Mouse (Mus musculus) brown adipose tissue, adult 24 weeks (tissue): Measurements from ENCODE around the gene Pgpep1. TPM values are rescaled to one million over a fixed set of nuclear protein-coding genes. Genes with fewer than 3 reads are reported as not detected.
A peak's percentile ranks its signal among the peaks of the same experiment; 100 is the strongest.

Experiments used
- H3K27ac ChIP-seq: fragments of 200-500 bp; replicated peaks from 2 replicates; pipeline ENCODE4 v1.5.1; 2012; ENCODE audit warnings: low read depth, mild to moderate bottlenecking, low read length
- H3K4me1 ChIP-seq: fragments of 200-500 bp; 2 replicates; pipeline ENCODE4 v1.6.1; 2012; ENCODE audit warnings: low read length, mixed read lengths; ENCODE audit not compliant: control insufficient read depth, insufficient read depth, insufficient read length
- H3K4me3 ChIP-seq: fragments of 200-500 bp; 2 replicates; pipeline ENCODE4 v1.5.1; 2012; ENCODE audit warnings: low read depth, mild to moderate bottlenecking, low read length, moderate library complexity; ENCODE audit not compliant: insufficient read depth
- polyA plus RNA-seq: library from polyadenylated mRNA; stranded (reverse); fragments of >200 nt; gene quantifications from 2 replicates; pipeline ENCODE4 v1.2.4, GENCODE M21; 2012; ENCODE audit not compliant: missing spikeins, insufficient read depth, insufficient read length

The Pgpep1 gene
- polyA plus RNA-seq, 1 experiment: 37.7 TPM

DNA sequence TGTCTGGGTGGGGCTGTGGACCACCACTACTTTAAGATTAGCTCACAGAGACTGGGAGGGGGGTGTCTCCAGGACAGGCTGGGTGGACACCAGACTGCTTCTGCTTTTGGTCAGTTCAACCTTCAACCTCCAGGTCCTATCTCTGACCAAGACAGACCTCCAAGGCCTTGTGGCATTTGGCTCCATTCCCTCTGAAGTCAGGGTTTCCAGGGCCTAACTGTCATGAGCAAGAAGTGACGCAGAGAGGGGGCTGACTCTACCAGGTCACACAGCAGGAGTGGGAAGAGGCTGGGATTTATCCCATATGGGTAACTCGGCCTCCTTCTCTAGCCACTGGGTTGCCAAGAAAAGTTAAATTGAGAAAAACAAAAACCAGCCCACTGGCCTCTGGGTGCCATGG, 2.4 kb downstream of the Pgpep1 start:
- H3K27ac ChIP-seq: no peak overlapping the region
- 0 out of 2 replicates have a peak, but pooled peaks cover 6% of the 10 kb centered on the region for H3K4me1 ChIP-seq
- no peak overlapping the region for H3K4me3 ChIP-seq

DNA sequence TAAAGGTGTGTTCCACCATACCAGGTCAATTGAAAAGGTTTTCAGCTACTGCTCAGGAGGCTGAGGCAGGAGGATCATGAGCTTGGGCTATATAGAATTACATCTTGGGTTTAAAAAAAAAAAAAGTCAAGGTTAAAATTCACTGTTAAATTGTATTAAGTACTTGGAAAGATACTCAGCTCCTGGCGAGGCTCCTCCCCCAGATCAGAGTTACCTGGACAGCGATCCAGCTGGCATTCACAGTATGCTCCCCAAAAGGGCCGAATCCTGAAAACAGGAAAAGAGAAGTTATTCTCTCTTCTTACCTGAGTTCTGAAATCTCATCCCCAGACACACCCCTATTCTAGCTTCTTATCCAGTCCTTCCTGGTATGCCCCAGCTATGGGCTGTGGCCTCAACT, 3.0 kb downstream of the Pgpep1 start:
- H3K27ac ChIP-seq: no peak overlapping the region
- 0 out of 2 replicates have a peak, but pooled peaks cover 6% of the 10 kb centered on the region for H3K4me1 ChIP-seq
- no peak overlapping the region for H3K4me3 ChIP-seq

DNA sequence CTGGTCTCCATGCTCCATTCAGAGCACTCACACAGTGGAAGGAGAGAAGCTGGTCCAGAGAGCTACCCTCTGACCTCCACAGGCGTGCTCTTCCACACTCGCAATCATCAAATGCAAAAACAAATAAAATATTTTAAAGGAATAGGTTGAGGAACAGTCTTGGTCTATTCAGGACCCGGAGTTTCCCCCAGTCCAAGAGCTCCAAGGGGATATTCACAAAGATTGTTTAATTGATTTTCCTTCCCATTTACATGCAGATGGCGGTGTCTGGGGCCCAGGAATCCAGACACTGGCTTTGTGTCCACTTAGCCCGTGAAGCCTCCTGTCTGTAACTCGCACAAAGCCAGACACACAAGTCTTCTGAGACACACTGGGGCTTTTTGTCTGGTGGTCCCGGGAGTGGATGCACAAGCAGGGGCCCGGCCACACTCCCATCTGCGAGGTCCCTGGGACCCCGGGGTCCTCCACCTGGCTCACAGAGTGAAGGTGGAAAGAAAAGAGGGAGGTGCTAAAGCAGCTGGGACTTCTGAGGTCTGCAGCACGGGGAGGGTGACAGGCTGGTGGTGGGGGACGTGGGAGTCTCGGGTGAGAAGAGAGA, 3.9 kb downstream of the Pgpep1 start:
- Histone ChIP-seq H3K4me1 (0 out of 2 replicates have a peak, but pooled peaks cover 6% of the 10 kb centered on the region), H3K4me3 (no peak overlapping the region), H3K27ac (no peak overlapping the region)

DNA sequence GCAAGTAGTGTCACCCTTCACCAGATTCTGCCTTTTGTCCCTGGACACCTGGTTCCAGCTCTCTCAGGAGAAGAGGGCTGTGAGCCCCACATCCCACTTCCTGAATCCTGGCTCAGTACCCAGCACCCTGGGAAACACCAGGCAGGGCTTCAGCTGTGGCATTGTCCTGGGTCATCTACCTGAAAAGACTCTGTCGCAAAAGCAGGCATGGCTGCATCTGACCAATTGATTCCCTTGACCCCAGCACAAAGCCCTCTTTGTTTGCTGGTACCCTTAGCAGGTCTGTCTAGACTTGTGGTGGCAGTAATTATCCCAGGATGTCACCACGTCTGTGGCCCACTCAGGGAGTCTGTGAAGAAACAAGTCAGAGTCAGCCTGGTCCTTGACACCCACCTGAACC, 4.7 kb downstream of the Pgpep1 start:
- Histone ChIP-seq H3K4me1 (0 out of 2 replicates have a peak, but pooled peaks cover 6% of the 10 kb centered on the region), H3K4me3 (no peak overlapping the region), H3K27ac (no peak overlapping the region)

DNA sequence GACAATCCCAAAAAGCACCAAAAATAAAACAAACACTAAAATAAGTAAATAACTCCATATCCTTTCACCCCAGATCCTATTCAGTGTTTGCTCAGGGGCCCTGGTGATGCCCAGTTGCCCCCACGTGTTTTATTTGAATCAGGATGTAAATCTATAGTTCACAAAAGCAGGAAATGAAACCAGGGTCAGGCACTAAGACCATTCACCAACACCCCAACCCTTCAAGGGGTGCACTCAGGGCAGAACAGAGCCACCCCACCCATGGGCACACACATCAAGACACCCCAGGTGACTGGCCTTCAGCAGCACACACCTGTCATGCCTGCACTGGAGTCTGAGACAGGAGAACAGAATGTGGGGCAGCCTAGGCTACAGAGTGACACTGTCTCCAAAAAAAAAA, 6.1 kb downstream of the Pgpep1 start:
- Histone ChIP-seq H3K27ac (no peak overlapping the region), H3K4me3 (no peak overlapping the region), H3K4me1 (peaks cover 12% of the 10 kb centered on the region)

DNA sequence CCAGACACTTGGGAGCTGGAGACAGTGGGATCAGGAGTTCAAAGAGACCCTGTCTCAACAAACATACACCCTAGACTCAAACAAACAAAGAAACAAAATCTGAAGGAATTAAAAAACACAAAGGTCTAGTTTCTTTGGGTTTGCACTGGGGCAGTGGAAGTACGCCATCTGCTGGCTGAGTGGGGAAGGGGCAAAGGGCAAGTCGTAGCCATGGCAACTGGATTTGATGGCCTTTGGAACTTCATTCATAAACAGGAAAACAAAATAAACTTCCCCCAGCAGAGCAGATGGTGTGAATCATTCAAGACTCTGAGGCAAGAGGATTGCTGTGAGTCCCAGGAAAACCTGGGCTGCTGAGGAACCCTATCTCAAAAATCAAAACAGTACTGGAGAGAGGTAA, 7.0 kb downstream of the Pgpep1 start:
- no peak overlapping the region for H3K4me3 ChIP-seq
- no peak overlapping the region for H3K27ac ChIP-seq
- peaks cover 15% of the 10 kb centered on the region for H3K4me1 ChIP-seq

DNA sequence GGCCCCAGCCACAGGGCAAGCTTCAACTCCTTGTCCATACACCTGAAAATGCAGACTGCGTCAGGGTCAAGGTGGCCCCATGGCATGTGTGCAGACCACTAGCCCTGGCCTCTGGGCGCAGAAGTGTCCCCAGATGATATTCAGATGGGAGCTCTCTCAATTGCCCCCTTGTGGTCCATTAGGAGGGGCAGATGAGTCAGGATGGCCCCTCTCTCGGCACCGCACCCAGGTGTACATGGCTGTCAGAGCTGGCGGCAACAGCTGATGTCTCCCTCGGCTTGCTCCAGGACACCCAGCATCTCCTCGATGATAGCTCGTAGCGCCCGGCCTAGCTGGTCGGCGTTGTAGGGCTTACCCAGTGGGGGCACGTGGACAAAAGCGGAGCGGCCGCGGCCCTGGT, 9.8 kb downstream of the Pgpep1 start:
- Histone ChIP-seq H3K4me1 (peaks cover 40% of the 10 kb centered on the region), H3K27ac (no peak overlapping the region), H3K4me3 (no peak overlapping the region)

DNA sequence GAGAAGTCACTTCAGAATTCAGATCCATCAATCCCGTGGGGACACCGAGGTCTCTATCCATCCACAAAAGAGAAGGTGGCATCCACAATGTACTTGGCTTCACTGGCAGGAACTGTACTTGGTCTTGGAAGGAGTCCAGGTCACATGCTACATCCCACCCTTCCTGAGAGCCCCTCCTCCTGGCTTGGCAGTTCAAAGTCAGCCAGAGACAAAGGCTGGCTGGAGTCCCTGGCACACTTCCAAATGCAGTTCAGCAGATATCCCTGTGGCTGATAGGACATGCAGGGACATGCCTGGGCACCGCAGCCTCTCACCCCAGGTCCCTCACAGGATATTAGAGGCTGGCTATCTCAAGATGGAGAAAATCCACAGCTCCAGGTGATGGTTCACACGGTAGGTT, 10.9 kb downstream of the Pgpep1 start:
- Histone ChIP-seq H3K4me3 (no peak overlapping the region), H3K27ac (peak overlapping the region; percentile 94), H3K4me1 (peaks cover 40% of the 10 kb centered on the region)

DNA sequence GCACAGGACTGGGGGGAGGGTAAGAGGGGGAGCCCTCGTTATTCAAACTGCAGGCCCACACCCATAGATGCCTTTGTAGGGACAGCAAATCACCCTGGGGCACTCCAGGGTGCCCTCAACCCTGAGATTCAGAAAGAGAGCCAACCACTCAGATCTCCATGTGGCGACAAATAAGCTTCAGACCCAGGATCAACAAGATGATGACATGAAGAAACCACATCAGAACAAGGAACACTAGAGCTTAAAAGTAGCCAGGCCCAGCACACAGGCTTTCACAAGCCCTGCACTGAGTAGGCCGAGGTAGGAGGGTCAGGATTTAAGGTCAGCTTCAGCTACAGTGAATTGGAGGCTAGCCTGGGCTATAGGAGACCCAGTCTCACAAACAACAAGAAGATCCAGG, 11.3 kb downstream of the Pgpep1 start:
- H3K27ac ChIP-seq: peak overlapping the region; percentile 94
- peaks cover 40% of the 10 kb centered on the region for H3K4me1 ChIP-seq
- H3K4me3 ChIP-seq: no peak overlapping the region

DNA sequence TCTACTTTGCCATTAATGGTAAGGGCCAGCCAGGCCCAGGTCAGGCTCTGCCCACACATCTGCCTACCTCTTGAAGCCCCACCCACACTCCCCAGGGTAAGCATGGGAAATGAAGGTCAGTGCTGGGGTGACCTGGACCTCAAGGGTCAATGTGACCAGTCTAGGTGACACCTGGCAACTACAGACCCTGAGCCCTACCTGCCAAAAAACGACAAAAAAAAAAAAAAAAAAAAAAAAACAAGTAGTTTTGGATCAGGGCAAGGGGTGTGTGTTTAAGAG, 12.1 kb downstream of the Pgpep1 start:
- H3K4me1 ChIP-seq: peaks cover 40% of the 10 kb centered on the region

DNA sequence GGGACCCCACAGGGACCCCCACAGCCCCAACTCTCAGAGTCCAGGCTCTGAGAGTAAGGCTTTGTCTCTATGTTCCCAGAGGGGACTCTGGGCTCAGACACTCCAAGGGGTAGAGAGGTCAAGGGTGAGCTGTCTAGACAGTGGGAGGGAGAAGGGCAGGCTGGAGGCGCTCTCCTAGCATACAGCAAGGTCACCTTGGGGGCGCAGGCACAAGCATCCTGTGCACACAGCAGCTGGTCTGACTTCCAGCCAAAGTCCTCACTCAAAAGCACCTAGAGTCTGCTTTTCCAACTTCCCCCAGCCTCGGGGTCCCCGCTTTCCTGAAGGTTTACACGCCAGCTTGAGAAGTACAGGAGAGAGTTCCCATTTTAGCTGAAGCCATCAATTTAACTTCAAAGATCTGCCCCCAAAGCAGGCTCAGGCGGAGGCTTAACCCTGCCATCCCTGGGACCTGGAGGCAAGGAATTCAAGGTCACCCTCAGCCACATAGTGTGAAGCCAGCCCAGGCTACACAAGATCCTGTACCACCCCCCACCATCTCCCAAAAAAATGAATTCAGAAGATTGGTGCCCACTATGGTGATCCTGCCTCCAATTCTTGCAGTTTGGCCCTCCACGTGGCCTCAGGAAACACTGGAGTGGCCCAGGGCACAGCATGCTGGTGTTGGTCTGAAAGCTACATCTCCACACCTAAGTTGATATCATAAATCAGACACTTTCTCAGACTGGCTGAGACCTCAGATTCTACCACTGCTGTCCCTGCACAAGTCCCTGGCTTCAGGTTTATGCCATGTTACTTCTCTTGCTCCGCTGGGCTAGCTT, 12.6 kb downstream of the Pgpep1 start:
- no peak overlapping the region for H3K4me3 ChIP-seq
- peak overlapping the region; percentile 94 for H3K27ac ChIP-seq
- peaks cover 40% of the 10 kb centered on the region for H3K4me1 ChIP-seq

More for the DNA sequence above, 12.1 kb downstream of the Pgpep1 start:
- peak overlapping the region; percentile 94 for H3K27ac ChIP-seq
- H3K4me3 ChIP-seq: no peak overlapping the region

DNA sequence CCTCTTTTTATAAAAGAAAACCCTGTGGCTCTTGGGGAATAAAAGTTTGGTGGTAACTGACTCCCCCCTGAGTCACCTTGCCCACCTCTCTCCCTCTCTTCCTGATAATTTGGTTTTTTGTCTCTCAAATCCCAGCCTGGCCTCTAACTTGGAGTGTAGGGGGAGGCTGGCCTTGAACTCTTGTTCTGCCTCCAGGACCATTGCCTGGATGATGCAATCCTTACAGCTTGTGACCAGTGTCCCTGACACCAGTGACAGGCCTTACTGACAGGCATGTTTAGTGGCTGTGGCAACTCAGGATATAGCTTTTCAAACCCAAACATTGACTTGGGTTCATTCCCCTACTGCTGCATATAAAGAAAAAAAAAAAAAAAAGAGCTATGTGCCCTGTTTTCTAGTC, 13.4 kb downstream of the Pgpep1 start:
- Histone ChIP-seq H3K4me3 (no peak overlapping the region), H3K27ac (peak overlapping the region; percentile 88), H3K4me1 (peaks cover 40% of the 10 kb centered on the region)

DNA sequence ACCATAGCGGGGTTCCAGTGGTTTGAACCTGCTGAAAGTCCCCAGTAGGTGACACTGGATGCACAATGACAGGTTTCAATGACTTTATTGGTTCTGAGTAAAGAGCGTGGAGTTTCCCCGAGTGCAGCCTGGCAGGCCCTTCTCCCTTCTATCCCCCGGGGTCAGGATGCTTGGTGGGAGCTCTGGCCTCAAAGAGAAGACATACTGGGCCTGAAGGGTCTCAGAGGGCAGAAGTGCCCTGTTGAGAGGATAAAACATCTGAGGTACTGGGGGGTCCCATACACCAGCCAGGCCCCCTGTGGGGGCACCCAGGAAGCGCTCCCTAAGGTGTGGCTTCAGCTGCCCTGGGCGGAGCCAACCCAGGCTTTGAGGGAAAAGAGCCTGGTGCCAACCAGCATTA, 13.8 kb downstream of the Pgpep1 start:
- peak overlapping the region; percentile 88 for H3K27ac ChIP-seq
- H3K4me1 ChIP-seq: peaks cover 40% of the 10 kb centered on the region
- H3K4me3 ChIP-seq: no peak overlapping the region

DNA sequence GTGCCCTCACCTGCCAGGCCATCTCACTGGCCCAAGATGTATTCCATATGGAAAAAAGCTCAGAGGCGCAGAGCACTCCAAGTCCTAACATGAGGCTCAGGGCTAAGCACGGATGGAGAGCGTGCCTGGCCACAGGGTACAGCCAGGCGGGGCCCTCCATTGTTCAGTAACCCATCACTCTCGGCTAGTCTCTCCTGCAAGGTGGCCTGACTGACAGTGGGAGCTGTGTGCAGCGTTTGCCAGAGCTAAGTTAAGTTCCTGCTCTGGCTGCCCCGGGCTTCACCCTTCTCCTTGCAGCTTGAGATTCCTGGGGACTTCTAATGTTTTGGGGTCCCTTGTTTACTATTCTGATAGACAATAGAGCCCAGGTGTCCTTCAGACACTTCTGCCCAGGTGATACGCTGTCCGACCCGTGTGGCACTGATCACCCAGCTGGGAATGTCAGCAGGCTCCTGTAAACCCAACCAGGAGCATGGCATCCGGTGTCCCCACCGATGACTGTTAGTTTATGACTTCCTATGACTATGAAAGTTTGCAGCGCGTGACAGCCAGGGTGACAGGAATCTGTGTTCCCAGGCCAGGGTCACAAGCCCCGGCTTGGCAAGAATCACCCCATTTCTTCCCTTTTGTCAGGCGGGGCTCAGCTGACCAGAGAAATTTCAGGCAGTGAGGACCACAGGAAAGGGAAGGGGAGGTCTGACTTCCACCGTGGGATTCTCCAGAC, 14.5 kb downstream of the Pgpep1 start:
- peaks cover 40% of the 10 kb centered on the region for H3K4me1 ChIP-seq
- H3K27ac ChIP-seq: peak overlapping the region; percentile 88
- H3K4me3 ChIP-seq: no peak overlapping the region

DNA sequence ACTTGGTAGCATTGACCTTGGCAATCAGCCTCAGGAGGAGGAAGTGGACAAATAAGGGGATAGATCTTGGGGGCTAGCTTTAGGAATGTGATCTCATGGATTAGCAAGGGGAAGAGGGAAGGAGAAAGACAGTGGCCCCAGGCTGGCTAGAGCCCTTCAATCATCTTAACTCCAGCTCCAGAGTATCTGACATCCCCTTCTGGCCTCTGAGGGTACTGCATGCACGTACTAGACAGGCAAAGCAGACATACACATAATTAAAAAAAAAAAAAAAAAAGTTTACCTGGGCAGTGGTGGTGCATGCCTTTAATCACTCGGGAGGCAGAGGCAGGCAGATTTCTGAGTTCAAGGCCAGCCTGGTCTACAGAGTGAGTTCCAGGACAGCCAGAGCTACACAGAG, 16.1 kb downstream of the Pgpep1 start:
- peaks cover 34% of the 10 kb centered on the region for H3K4me1 ChIP-seq
- no peak overlapping the region for H3K4me3 ChIP-seq
- no peak overlapping the region for H3K27ac ChIP-seq
